Mouse (Mus musculus) lung, adult 2 months (tissue): ENCODE data around the gene Nrg4. TPM values are rescaled to one million over a fixed set of nuclear protein-coding genes. Genes with fewer than 3 reads are reported as not detected.
"Not testable (repeated sequence)": the region's sequence is repeated elsewhere in the genome, so short reads cannot be mapped to it uniquely, and the experiment has no call there.

Source experiments
- DNase-seq: peaks from one replicate; pipeline ENCODE4 v3.0.0; 2022
- H3K4me1 ChIP-seq: fragments of 200-500 bp; 2 replicates; pipeline ENCODE4 v1.6.1; 2011; ENCODE audit warnings: low read length; ENCODE audit not compliant: control insufficient read depth, insufficient read depth
- H3K4me3 ChIP-seq: fragments of 200-500 bp; replicated peaks from 2 replicates; pipeline ENCODE3; 2011; ENCODE audit warnings: low read depth, mild to moderate bottlenecking, control low read depth, low read length; ENCODE audit errors: extremely low read depth
- CTCF ChIP-seq: fragments of 200-500 bp; IDR thresholded peaks from 2 replicates; pipeline ENCODE4 v1.5.1; 2011; ENCODE audit warnings: mild to moderate bottlenecking, low read length, control low read depth; ENCODE audit not compliant: insufficient read depth
- POLR2A ChIP-seq: fragments of 200-500 bp; IDR thresholded peaks from 2 replicates; pipeline ENCODE4 v1.6.1; 2011; ENCODE audit warnings: low read depth, mild to moderate bottlenecking, control low read depth, low read length, borderline replicate concordance; ENCODE audit errors: extremely low read depth
- WGBS: fragments of 180-500 bp; shearing (Covaris S2); methylation state at CpG from one replicate; pipeline ENCODE4 v1.1.7; 2018; 5-methylcytosine and 5-hydroxymethylcytosine counted together
- polyA plus RNA-seq: library from polyadenylated mRNA; depleted of rRNA; stranded (reverse); fragments of >200 nt; gene quantifications from 2 replicates; pipeline ENCODE4 v1.2.3, GENCODE M21; 2012

The Nrg4 gene
- polyA plus RNA-seq, 1 experiment: 3.7 TPM

GRCm38 (mm10) chr9:55255604-55256003, 71.0 kb downstream of the Nrg4 start:
- no peak overlapping the region for H3K4me3 ChIP-seq
- H3K4me1 ChIP-seq: no peaks in the 10 kb centered on the region
- TF ChIP-seq POLR2A (no peak), CTCF (no peak)
- no peak for DNase-seq
- 37% methylated on average over 4 of the region's 4 CpGs for WGBS

DNA sequence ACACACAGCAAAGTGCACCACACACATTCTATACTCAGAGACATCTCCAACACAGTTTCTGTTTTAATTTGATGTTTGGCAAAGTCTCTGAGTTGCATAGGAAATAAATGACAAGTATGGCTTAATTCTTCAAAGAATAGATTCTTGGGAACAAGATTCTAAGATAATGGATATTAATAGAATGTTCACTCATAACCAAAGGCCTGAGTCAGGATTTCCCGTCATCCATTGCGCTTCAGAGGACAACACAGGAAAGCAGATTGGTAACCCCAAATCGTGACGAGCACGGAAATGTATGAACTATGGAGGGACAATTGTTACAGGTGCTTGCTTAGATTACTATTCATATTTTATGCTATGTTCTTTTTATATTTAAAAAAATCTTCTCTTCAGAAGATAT, 71.6 kb downstream of the Nrg4 start:
- Histone ChIP-seq H3K4me1 (no peaks in the 10 kb centered on the region), H3K4me3 (no peak overlapping the region)
- WGBS: 80% methylated on average over 5 of the region's 5 CpGs
- no peak for DNase-seq
- TF ChIP-seq POLR2A: no peak
- TF ChIP-seq CTCF: no peak

DNA sequence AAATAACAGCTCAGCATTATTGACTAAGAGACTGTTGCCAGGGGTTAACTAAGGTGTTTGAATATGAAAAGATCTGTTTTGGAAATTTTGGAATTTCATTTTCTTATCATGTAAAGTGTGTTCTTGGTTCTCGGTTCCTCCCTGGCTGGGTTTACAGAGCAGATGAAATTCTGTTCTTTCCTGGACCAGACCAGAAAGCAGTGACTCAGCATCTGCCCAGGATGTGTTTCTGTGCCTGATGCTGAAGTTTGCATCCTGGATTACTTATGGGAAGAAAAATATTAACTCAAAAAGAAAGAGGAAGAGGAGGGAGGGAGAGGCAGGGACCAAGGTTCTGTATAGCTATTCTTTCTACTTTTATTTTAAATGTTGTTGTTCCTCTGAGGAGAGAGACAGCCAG, 72.8 kb downstream of the Nrg4 start:
- TF ChIP-seq POLR2A (no peak), CTCF (no peak)
- no peak for DNase-seq
- 23% methylated on average over 1 of the region's 1 CpGs for WGBS
- Histone ChIP-seq H3K4me1 (no peaks in the 10 kb centered on the region), H3K4me3 (no peak overlapping the region)

DNA sequence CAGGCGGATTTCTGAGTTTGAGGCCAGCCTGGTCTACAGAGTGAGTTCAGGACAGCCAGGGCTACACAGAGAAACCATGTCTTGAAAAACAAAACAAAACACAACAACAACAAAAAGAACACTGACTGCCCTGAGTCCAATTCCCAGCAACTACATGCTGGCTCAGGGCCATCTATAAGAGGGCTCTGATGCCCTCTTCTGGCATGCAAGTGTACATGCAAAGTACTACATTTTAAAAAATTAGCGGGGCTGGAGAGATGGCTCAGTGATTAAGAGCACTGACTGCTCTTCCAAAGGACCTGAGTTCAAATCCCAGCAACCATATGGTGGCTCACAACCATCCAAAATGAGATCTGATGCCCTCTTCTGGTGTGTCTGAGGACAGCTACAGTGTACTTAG, 74.5 kb downstream of the Nrg4 start:
- not testable (repeated sequence) for H3K4me3 ChIP-seq, H3K4me1 ChIP-seq
- peak; percentile 14 for DNase-seq
- WGBS: 54% methylated on average over 2 of the region's 2 CpGs
- 0 out of 2 replicates have a peak, but pooled peaks have one; percentile 8 for TF ChIP-seq CTCF

DNA sequence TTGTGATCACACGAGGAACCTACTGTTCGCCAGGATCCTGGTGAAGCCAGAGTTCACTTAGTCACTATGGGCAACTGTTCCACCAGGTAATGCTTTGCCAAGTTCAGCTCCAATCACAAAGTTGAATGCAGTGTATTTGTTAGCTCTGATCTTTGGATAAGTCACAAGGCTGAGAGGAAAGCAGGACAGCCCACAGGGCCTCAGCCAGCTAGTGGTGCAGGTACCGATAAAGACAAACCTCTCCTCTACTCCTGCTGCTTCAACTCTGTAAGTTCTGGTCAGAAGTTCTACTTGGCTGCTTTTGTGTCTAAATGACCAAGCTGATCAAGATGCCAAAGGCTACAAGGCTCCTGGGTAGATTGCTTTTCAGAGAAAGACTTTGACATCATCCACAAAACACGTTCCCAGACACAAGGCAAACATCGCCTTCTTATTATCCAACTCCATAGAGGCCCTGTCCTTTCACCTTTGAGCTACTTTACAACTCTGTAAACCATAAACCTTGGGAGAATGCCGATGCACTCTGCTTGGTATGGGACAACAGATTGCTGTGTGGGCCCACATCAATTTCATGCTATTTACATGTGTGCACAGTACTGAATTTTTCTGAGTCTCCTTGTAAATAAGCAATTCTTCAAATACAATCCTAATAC, 75.9 kb downstream of the Nrg4 start:
- TF ChIP-seq CTCF (no peak), POLR2A (no peak)
- WGBS: 77% methylated on average over 6 of the region's 6 CpGs
- DNase-seq: no peak
- Histone ChIP-seq H3K4me3 (no peak overlapping the region), H3K4me1 (no peaks in the 10 kb centered on the region)

DNA sequence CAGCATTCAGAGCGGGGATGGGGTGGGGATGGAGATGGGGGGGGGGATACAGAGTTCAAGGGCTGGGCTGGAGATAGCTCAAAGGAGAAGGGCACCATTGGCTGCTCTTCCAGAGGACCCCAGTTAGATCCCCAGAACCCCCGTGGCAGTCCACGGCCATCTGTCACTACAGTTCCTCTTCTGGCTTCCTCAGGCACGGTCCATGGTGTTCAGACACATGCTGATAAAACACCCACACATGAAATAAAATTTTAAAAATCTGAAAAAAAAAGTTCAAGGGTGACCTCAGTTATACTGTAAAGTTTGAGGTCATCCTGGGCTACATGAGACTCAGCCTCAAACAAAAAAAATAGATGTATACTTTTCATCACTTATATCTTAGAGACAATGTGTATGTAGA, 78.2 kb downstream of the Nrg4 start:
- TF ChIP-seq POLR2A: no peak
- TF ChIP-seq CTCF: no peak
- WGBS: 77% methylated on average over 4 of the region's 4 CpGs
- Histone ChIP-seq H3K4me1 (no peaks in the 10 kb centered on the region), H3K4me3 (no peak overlapping the region)
- no peak for DNase-seq

GRCm38 (mm10) chr9:55246918-55247317, 79.7 kb downstream of the Nrg4 start:
- no peak overlapping the region for H3K4me3 ChIP-seq
- TF ChIP-seq CTCF (no peak), POLR2A (no peak)
- no peak for DNase-seq
- 87% methylated on average over 4 of the region's 4 CpGs for WGBS
- no peaks in the 10 kb centered on the region for H3K4me1 ChIP-seq

GRCm38 (mm10) chr9:55246440-55246839, 80.2 kb downstream of the Nrg4 start:
- H3K4me3 ChIP-seq: no peak overlapping the region
- no peak for DNase-seq
- WGBS: 56% methylated on average over 8 of the region's 8 CpGs
- TF ChIP-seq CTCF (no peak), POLR2A (no peak)
- no peaks in the 10 kb centered on the region for H3K4me1 ChIP-seq

DNA sequence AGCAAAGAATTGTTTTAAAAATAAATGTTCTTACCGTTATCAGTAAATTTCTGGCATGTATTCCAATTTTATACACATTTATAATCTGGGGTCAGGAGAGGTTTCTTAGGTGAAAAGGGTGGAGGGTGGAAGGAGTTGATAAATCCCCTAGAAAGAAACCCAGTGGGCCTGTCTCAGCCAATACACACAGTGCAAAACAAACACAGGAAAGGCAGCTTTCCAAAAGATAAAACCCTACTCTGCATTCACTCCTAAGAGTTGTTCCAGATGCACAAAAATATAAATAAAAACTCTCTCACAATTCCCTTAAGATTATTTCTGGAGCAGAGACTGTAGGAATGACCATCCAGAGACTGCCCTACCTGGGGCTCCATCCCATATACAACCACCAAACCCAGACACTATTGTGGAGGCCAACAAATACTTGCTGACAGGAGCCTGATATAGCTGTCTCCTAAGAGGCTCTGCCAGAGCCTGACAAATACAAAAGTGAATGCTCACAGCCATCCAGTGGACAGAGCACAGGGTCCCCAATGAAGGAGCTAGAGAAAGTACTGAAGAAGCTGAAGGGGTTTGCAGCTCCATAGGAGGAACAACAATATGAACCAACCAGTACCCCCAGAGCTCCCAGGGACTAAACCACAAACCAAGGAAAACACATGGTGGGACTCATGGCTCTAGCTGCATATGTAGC, 81.4 kb downstream of the Nrg4 start:
- DNase-seq, H3K4me1 ChIP-seq, H3K4me3 ChIP-seq: not testable (repeated sequence)
- 49% methylated on average over 1 of the region's 1 CpGs for WGBS

DNA sequence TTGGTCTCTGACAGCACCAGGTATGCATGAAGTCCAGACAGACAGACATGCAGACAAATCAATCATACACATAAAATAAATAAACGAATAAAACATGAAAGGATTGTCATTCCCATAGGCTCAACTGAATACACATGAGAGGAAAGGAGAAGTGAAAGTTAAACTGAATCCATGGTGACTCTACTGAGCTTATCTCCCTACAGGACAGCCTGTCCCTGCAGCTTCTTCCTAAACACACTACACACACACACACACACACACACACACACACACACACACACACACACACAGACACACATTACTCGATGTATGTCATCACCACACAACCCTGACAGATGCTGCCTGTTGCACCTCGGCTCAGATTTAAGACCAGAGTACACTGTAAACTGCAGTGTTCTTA, 82.6 kb downstream of the Nrg4 start:
- no peak for TF ChIP-seq CTCF
- TF ChIP-seq POLR2A: no peak
- Histone ChIP-seq H3K4me1 (no peaks in the 10 kb centered on the region), H3K4me3 (no peak overlapping the region)
- no peak for DNase-seq
- 58% methylated on average over 3 of the region's 3 CpGs for WGBS
